Comparison of ENCODE assay signal across 30 mouse cellular contexts in genomic region chr9:14409153-14409552, GRCm38 (mm10).
"Had no signal": no experiment of that assay in that cellular context is flagged by ENCODE, and none has a peak within 500 bp of the region (broad histone marks: within the 10 kb centered on the region; RNA-seq: fewer than 3 reads in every experiment).

No protein-coding gene starts in this region.

- H3K9me3 ChIP-seq: limb, embryonic 10.5 days; limb, embryonic 12.5 days; limb, embryonic 13.5 days; limb, embryonic 15.5 days; liver, embryonic 12.5 days; liver, embryonic 13.5 days; liver, embryonic 15.5 days; lung, embryonic 15.5 days; midbrain, embryonic 10.5 days; midbrain, embryonic 12.5 days; midbrain, embryonic 13.5 days; midbrain, embryonic 15.5 days; neural tube, embryonic 12.5 days had no signal

- H3K4me2 ChIP-seq: limb, embryonic 12.5 days; limb, embryonic 13.5 days; limb, embryonic 15.5 days; liver, embryonic 12.5 days; liver, embryonic 13.5 days; liver, embryonic 15.5 days; lung, embryonic 14.5 days; lung, embryonic 15.5 days; midbrain, embryonic 11.5 days; midbrain, embryonic 12.5 days; midbrain, embryonic 13.5 days; midbrain, embryonic 15.5 days; neural tube, embryonic 12.5 days had no signal

- H3K4me1 ChIP-seq: limb, embryonic 10.5 days; limb, embryonic 12.5 days; limb, embryonic 13.5 days; limb, embryonic 15.5 days; lung, embryonic 15.5 days; midbrain, embryonic 10.5 days; midbrain, embryonic 12.5 days; midbrain, embryonic 13.5 days; midbrain, embryonic 15.5 days; neural tube, embryonic 12.5 days had no signal

- H3K27me3 ChIP-seq: limb, embryonic 12.5 days; limb, embryonic 13.5 days; limb, embryonic 15.5 days; liver, embryonic 12.5 days; liver, embryonic 13.5 days; liver, embryonic 15.5 days; lung, embryonic 15.5 days; midbrain, embryonic 12.5 days; midbrain, embryonic 13.5 days; midbrain, embryonic 15.5 days; neural tube, embryonic 12.5 days had no signal

- H3K9ac ChIP-seq: limb, embryonic 12.5 days; limb, embryonic 13.5 days; limb, embryonic 15.5 days; liver, embryonic 12.5 days; liver, embryonic 13.5 days; liver, embryonic 15.5 days; liver, postnatal 0 days; lung, embryonic 14.5 days; lung, embryonic 15.5 days; midbrain, embryonic 12.5 days; midbrain, embryonic 13.5 days; midbrain, embryonic 15.5 days; neural tube, embryonic 12.5 days had no signal

- DNase-seq: left cerebral cortex, postnatal 4 days; liver; liver, embryonic 13.5 days; liver, postnatal 0 days; lung, adult 18-20 months; lung, adult 2 months; lung, embryonic 14.5 days; lung, postnatal 10 days; lung, postnatal 14 days; lung, postnatal 36 days; midbrain, embryonic 14.5 days had no signal

- H3K4me3 ChIP-seq: left cerebral cortex, adult 2 months; limb, embryonic 10.5 days; limb, embryonic 12.5 days; limb, embryonic 13.5 days; limb, embryonic 15.5 days; liver, embryonic 12.5 days; liver, embryonic 13.5 days; liver, embryonic 15.5 days; lung, embryonic 15.5 days; megakaryocyte, embryonic 14.5 days; midbrain, embryonic 10.5 days; midbrain, embryonic 12.5 days; midbrain, embryonic 13.5 days; midbrain, embryonic 15.5 days; myocyte; neural tube, embryonic 12.5 days had no signal

- H3K36me3 ChIP-seq: limb, embryonic 10.5 days; limb, embryonic 12.5 days; limb, embryonic 13.5 days; limb, embryonic 15.5 days; liver, embryonic 12.5 days; liver, embryonic 13.5 days; liver, embryonic 15.5 days; lung, embryonic 15.5 days; midbrain, embryonic 10.5 days; midbrain, embryonic 12.5 days; midbrain, embryonic 13.5 days; midbrain, embryonic 15.5 days; neural tube, embryonic 12.5 days had no signal

- ATAC-seq: liver, embryonic 12.5 days; liver, postnatal 0 days; lung, postnatal 0 days; midbrain, embryonic 13.5 days; midbrain, embryonic 15.5 days; midbrain, embryonic 16.5 days had no signal

- H3K27ac ChIP-seq: left cerebral cortex, adult 2 months; limb, embryonic 10.5 days; limb, embryonic 12.5 days; limb, embryonic 13.5 days; limb, embryonic 15.5 days; liver, embryonic 12.5 days; liver, embryonic 13.5 days; liver, embryonic 15.5 days; lung, embryonic 15.5 days; macrophage; midbrain, embryonic 10.5 days; midbrain, embryonic 12.5 days; midbrain, embryonic 13.5 days; midbrain, embryonic 15.5 days; neural tube, embryonic 12.5 days had no signal
